Mouse (Mus musculus): ENCODE data around the gene Fam111a. TPM values are rescaled to one million over a fixed set of nuclear protein-coding genes. Genes with fewer than 3 reads are reported as not detected.

Gene Fam111a
- total and polyA plus RNA-seq, 3 experiments, result 47.6 to 103 (median 92.6) TPM

DNA sequence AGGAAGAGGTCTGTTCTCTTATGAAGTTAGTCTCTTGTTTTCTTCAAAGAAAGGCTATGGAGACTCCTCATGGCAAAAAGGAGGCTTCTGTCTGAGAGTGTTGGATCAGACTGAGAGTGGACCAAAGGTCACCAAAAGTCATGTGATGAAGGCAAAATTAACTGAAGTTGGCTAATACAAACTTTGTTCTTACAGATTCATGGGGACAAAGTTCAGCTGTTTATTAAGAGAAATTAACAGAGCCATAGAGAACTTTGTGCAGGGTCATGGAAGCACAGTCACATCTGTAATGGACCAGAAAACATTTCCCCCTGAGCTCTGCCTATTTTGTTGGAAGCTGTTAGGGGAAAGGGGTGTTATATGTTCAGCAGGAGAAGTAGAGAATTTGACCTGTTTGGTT is 62.8 kb downstream of the Fam111a start:
- Histone ChIP-seq H3K9me3 (replicated peaks; ENCODE audit: low read length) (no peaks in the 10 kb centered on the region), H3K9ac (ENCODE audit: insufficient read depth, low read depth) (no peak overlapping the region), H3K4me3 (replicated peaks in 1 of 3; ENCODE audit: low read depth in 2 of 3, low read length in 2 of 3, poor library complexity in 1 of 3) (no peak overlapping the region), H3K4me2 (ENCODE audit: insufficient read depth, low read depth, poor library complexity, severe bottlenecking) (no peak overlapping the region), H3K27me3 (replicated peaks) (no peaks in the 10 kb centered on the region), H3K4me1 (ENCODE audit: control insufficient read depth in 1 of 2, insufficient read depth in 2 of 2) (no peaks in the 10 kb centered on the region), H3K27ac (ENCODE audit: insufficient read depth, low read depth) (no peak overlapping the region), H3K79me2 (replicated peaks; ENCODE audit: control insufficient read depth, extremely low read depth, insufficient read depth, poor library complexity, severe bottlenecking) (no peaks in the 10 kb centered on the region), H3K36me3 (replicated peaks in 1 of 2; ENCODE audit: control insufficient read depth in 1 of 2, insufficient read depth in 1 of 2, low read length in 1 of 2) (no peaks in the 10 kb centered on the region)
- in situ Hi-C loops (cut with MboI; ENCODE audit: low pct_ligation_motif_present, low pct_unique_long_range_greater_than_20kb, low sequenced_read_pairs) (no loop called here), dilution Hi-C loops (cut with MboI; ENCODE audit: extremely low pct_ligation_motif_present, extremely low pct_unique_long_range_greater_than_20kb, low sequenced_read_pairs) (no loop called here)
- DNase-seq (ENCODE audit: extremely low read depth), result no peak
- TF ChIP-seq USF1 (IDR thresholded peaks at IDR 0.05; ENCODE audit: low read depth, low read length) (no peak), ELF1 (IDR thresholded peaks at IDR 0.05; ENCODE audit: low read depth, low read length) (no peak), ETS1 (conservative IDR thresholded peaks at IDR 0.05; ENCODE audit: low read depth, low read length) (no peak), MYC (IDR thresholded peaks at IDR 0.05; ENCODE audit: low read depth, low read length) (no peak), E2F4 (IDR thresholded peaks at IDR 0.05; ENCODE audit: insufficient replicate concordance, low read depth, low read length) (no peak), HCFC1 (IDR thresholded peaks at IDR 0.05; ENCODE audit: low read depth, low read length) (no peak), MAX (IDR thresholded peaks at IDR 0.05; ENCODE audit: low read length) (no peak), MAFK (IDR thresholded peaks at IDR 0.05; ENCODE audit: insufficient replicate concordance, low read length) (no peak), POLR2AphosphoS2 (IDR thresholded peaks at IDR 0.05; ENCODE audit: low read depth, low read length) (no peak), JUN (IDR thresholded peaks at IDR 0.05; ENCODE audit: insufficient read depth, low read depth, low read length) (no peak), KAT2A (IDR thresholded peaks at IDR 0.05; ENCODE audit: insufficient replicate concordance, low read length) (no peak), POLR2A (IDR thresholded peaks at IDR 0.05; ENCODE audit: low read depth, low read length) (no peak), MAZ (IDR thresholded peaks at IDR 0.05; ENCODE audit: low read depth, low read length) (no peak), ZNF384 (IDR thresholded peaks at IDR 0.05; ENCODE audit: low read depth, low read length) (no peak), EP300 (IDR thresholded peaks at IDR 0.05; ENCODE audit: low read length) (no peak)

- Histone ChIP-seq H3K27ac (ENCODE audit: insufficient read depth, low read depth) (no peak overlapping the region), H3K79me2 (replicated peaks; ENCODE audit: control insufficient read depth, extremely low read depth, insufficient read depth, poor library complexity, severe bottlenecking) (no peaks in the 10 kb centered on the region), H3K4me1 (ENCODE audit: control insufficient read depth in 1 of 2, insufficient read depth in 2 of 2) (no peaks in the 10 kb centered on the region), H3K27me3 (replicated peaks) (no peaks in the 10 kb centered on the region), H3K4me2 (ENCODE audit: insufficient read depth, low read depth, poor library complexity, severe bottlenecking) (no peak overlapping the region), H3K36me3 (replicated peaks in 1 of 2; ENCODE audit: control insufficient read depth in 1 of 2, insufficient read depth in 1 of 2, low read length in 1 of 2) (no peaks in the 10 kb centered on the region), H3K4me3 (replicated peaks in 1 of 3; ENCODE audit: low read depth in 2 of 3, low read length in 2 of 3, poor library complexity in 1 of 3) (no peak overlapping the region), H3K9ac (ENCODE audit: insufficient read depth, low read depth) (no peak overlapping the region), H3K9me3 (replicated peaks; ENCODE audit: low read length) (no peaks in the 10 kb centered on the region)
- no peak for DNase-seq (ENCODE audit: extremely low read depth)
- in situ Hi-C loops (cut with MboI; ENCODE audit: low pct_ligation_motif_present, low pct_unique_long_range_greater_than_20kb, low sequenced_read_pairs) (no loop called here), dilution Hi-C loops (cut with MboI; ENCODE audit: extremely low pct_ligation_motif_present, extremely low pct_unique_long_range_greater_than_20kb, low sequenced_read_pairs) (no loop called here)
- TF ChIP-seq CHD1 (IDR thresholded peaks at IDR 0.05; ENCODE audit: low read depth, low read length), result no peak
Observed at GRCm38 (mm10) chr19:12613646-12614045, 68.1 kb downstream of the Fam111a start.
